15 mouse cellular contexts compared by ENCODE assay signal in the genomic region with DNA sequence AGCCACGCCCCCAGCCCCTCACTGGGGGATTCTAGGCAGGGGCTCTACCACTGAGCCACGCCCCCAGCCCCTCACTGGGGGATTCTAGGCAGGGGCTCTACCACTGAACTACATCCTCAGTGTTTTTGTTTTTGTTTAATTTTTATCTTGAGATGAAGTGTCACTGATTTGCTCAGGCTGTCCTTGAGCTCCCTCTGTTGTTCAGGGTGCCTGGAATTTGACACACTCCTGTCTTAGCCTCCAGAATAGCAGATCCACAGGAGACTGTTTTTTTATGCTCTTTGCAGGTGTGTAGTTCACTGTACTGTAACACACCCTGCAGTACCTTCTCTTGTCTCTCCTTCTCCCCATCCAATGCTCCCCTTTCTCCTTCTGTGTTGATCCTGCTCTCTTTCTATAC.
A peak's percentile ranks its signal among the peaks of the same experiment; 100 is the strongest.
DNase-seq lines count a peak whose midpoint lies in the region; ATAC-seq and TF ChIP-seq lines count a peak whose summit lies in the region.
"Had no signal": no experiment of that assay in that cellular context is flagged by ENCODE, and none has a peak within 500 bp of the region (broad histone marks: within the 10 kb centered on the region; RNA-seq: fewer than 3 reads in every experiment).

No protein-coding gene starts in this region.

- H3K27me3 ChIP-seq in heart, adult 2 months (ENCODE audit: control insufficient read depth, insufficient read depth, low read length), result no peaks in the 10 kb centered on the region
- no peaks in the 10 kb centered on the region for H3K27me3 ChIP-seq in liver, postnatal 0 days (ENCODE audit: insufficient read depth, low read length)
- no peaks in the 10 kb centered on the region for H3K27me3 ChIP-seq in liver, embryonic 12.5 days (replicated peaks)
- H3K27me3 ChIP-seq: embryonic facial prominence, embryonic 12.5 days; liver, embryonic 15.5 days; stomach, embryonic 15.5 days had no signal

- H3K9ac ChIP-seq in heart, adult 2 months (ENCODE audit: low read depth, low read length), result no peak overlapping the region
- no peak overlapping the region for H3K9ac ChIP-seq in liver, postnatal 0 days (replicated peaks)
- no peak overlapping the region for H3K9ac ChIP-seq in liver, embryonic 12.5 days
- H3K9ac ChIP-seq: embryonic facial prominence, embryonic 12.5 days; heart, embryonic 13.5 days; hindbrain, embryonic 14.5 days; liver, embryonic 15.5 days; stomach, embryonic 15.5 days had no signal

- no peak overlapping the region for H3K27ac ChIP-seq in heart, adult 2 months
- no peak overlapping the region for H3K27ac ChIP-seq in liver, postnatal 0 days (ENCODE audit: low read depth)
- H3K27ac ChIP-seq in liver, embryonic 12.5 days, result no peak overlapping the region
- H3K27ac ChIP-seq: embryonic facial prominence, embryonic 12.5 days; heart, embryonic 13.5 days; hindbrain, embryonic 14.5 days; liver, embryonic 15.5 days; stomach, embryonic 15.5 days had no signal

- H3K79me2 ChIP-seq in heart, adult 2 months (replicated peaks; ENCODE audit: control insufficient read depth, insufficient read depth, low read length), result no peaks in the 10 kb centered on the region

- H3K4me2 ChIP-seq in liver, postnatal 0 days (ENCODE audit: low read depth, low read length), result no peak overlapping the region
- no peak overlapping the region for H3K4me2 ChIP-seq in liver, embryonic 12.5 days
- H3K4me2 ChIP-seq: embryonic facial prominence, embryonic 12.5 days; heart, embryonic 13.5 days; hindbrain, embryonic 14.5 days; liver, embryonic 15.5 days; stomach, embryonic 15.5 days had no signal

- TF ChIP-seq POLR2A in heart, adult 2 months (IDR thresholded peaks at IDR 0.05; ENCODE audit: insufficient read depth, low read depth, low read length), result no peak

- H3K36me3 ChIP-seq in heart, adult 2 months (ENCODE audit: control insufficient read depth, insufficient read depth, low read length), result no peaks in the 10 kb centered on the region
- H3K36me3 ChIP-seq in liver, postnatal 0 days (replicated peaks; ENCODE audit: insufficient read depth, low read length), result no peaks in the 10 kb centered on the region
- H3K36me3 ChIP-seq in liver, embryonic 12.5 days, result no peaks in the 10 kb centered on the region
- H3K36me3 ChIP-seq: embryonic facial prominence, embryonic 12.5 days; heart, embryonic 13.5 days; liver, embryonic 15.5 days; stomach, embryonic 15.5 days had no signal

- no peak for TF ChIP-seq EP300 in heart, adult 2 months (IDR thresholded peaks at IDR 0.05; ENCODE audit: insufficient read depth, low read depth, low read length)
- TF ChIP-seq EP300 in liver, postnatal 0 days (IDR thresholded peaks at IDR 0.05; ENCODE audit: low read depth), result no peak

- WGBS in heart, adult 2 months, result 81% methylated on average over 2 of the region's 2 CpGs
- whole genome bisulfite sequencing in liver, postnatal 0 days (ENCODE audit: insufficient replicate concordance), result 61% methylated on average over 2 of the region's 2 CpGs
- WGBS in liver, embryonic 12.5 days (ENCODE audit: insufficient replicate concordance), result 25% methylated on average over 2 of the region's 2 CpGs

- no peak for ATAC-seq in liver, postnatal 0 days
- no peak for ATAC-seq in liver, embryonic 12.5 days

- DNase-seq in heart, adult 2 months, result no peak
- no peak for DNase-seq in heart, postnatal 14 days
- DNase-seq in liver, postnatal 0 days, result no peak
- peak; percentile 31 to 42 for DNase-seq in B cell, adult 2 months
- peak; percentile 61 for DNase-seq in naive thymus-derived CD4-positive, alpha-beta T cell, adult 2 months (ENCODE audit: low read depth)
- no peak for DNase-seq in urinary bladder, postnatal 36 days (ENCODE audit: low spot score in 2 of 2)
- no peak for DNase-seq in embryo, embryonic 10 days (ENCODE audit: low spot score)
- DNase-seq: adrenal gland, postnatal 36 days; cerebellum, adult 18-20 months had no signal

- intact Hi-C loops in heart, adult 2 months (cut with DNase I), result loop anchor here (10.0 kb wide), 1 partner anchor 202 kb away; no protein-coding TSS in a partner anchor
- intact Hi-C loops in heart, postnatal 14 days (cut with DNase I), result loop anchor here (5.0 kb wide), 1 partner anchor 205 kb away; no protein-coding TSS in a partner anchor

- TF ChIP-seq CTCF in heart, adult 2 months (IDR thresholded peaks at IDR 0.05), result peak; percentile 35
- peak; percentile 33; the same call in 1 of the 2 replicates for TF ChIP-seq CTCF in liver, postnatal 0 days (IDR thresholded peaks at IDR 0.05; ENCODE audit: low read depth)

- no peak overlapping the region for H3K4me3 ChIP-seq in heart, adult 2 months
- H3K4me3 ChIP-seq in liver, postnatal 0 days (ENCODE audit: low read depth, low read length), result no peak overlapping the region
- no peak overlapping the region for H3K4me3 ChIP-seq in liver, embryonic 12.5 days
- H3K4me3 ChIP-seq: embryonic facial prominence, embryonic 12.5 days; heart, embryonic 13.5 days; liver, embryonic 15.5 days; stomach, embryonic 15.5 days had no signal

- no peaks in the 10 kb centered on the region for H3K4me1 ChIP-seq in heart, adult 2 months (ENCODE audit: control insufficient read depth, insufficient read depth, low read length)
- H3K4me1 ChIP-seq in liver, postnatal 0 days (ENCODE audit: insufficient read depth), result no peaks in the 10 kb centered on the region
- H3K4me1 ChIP-seq in liver, embryonic 12.5 days, result no peaks in the 10 kb centered on the region
- H3K4me1 ChIP-seq: embryonic facial prominence, embryonic 12.5 days; liver, embryonic 15.5 days; stomach, embryonic 15.5 days had no signal

- H3K9me3 ChIP-seq in liver, postnatal 0 days (ENCODE audit: low read length), result no peaks in the 10 kb centered on the region
- no peaks in the 10 kb centered on the region for H3K9me3 ChIP-seq in liver, embryonic 12.5 days (replicated peaks)
- H3K9me3 ChIP-seq: embryonic facial prominence, embryonic 12.5 days; heart, embryonic 13.5 days; liver, embryonic 15.5 days; stomach, embryonic 15.5 days had no signal

Comparison
In these comparisons a context has a peak if more than half of its experiments do, and no peak if none do; other contexts are left out.
1. DNase-seq: peak in B cell, adult 2 months (2 of 2) and naive thymus-derived CD4-positive, alpha-beta T cell, adult 2 months (single experiment); none in heart, adult 2 months (0 of 2), heart, postnatal 14 days (0 of 2), liver, postnatal 0 days (single experiment), urinary bladder, postnatal 36 days (0 of 2) and embryo, embryonic 10 days (single experiment).